Mouse (Mus musculus): ENCODE results near the gene Gna13.

- TF ChIP-seq CTCF (IDR thresholded peaks at IDR 0.05; ENCODE audit: insufficient read depth, low read depth, low read length) (no peak), POLR2A (IDR thresholded peaks at IDR 0.05; ENCODE audit: insufficient read depth, low read depth, low read length) (no peak)
Measured at GRCm38 (mm10) chr11:109392601-109393000, 30.0 kb downstream of the Gna13 start.
